Mouse (Mus musculus): ENCODE measurements around the gene Adora2a. TPM values are rescaled to one million over a fixed set of nuclear protein-coding genes. Genes with fewer than 3 reads are reported as not detected.
A peak's percentile ranks its signal among the peaks of the same experiment; 100 is the strongest.
"Not testable (repeated sequence)": the region's sequence is repeated elsewhere in the genome, so short reads cannot be mapped to it uniquely, and the experiment has no call there.

The Adora2a gene
- polyA plus RNA-seq, 1 experiment from 2014 or later, result 3.1 TPM

DNA sequence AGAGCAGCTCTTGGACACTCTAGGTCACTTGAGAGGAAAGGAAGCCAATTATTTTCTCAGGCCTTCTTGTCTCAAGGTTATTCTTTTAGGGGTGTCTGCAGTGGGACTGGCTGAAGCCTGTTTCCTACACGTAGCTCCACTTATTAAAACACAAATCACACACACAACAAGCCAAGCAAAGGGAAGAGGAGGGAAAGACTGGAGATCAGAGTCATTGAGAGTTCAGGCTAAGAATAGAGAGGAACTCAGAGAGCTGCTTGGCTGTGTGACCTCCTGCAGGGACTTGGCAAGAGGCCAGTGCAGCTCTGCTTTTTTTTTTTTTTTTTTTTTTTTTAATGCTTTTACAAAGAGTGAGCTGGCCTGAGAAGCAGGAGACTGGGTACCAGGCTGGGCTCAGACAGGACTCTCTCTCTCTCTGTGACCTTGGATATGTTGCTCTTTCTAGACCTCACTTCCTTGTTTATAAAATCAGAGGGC, 47.6 kb downstream of the Adora2a start:
- WGBS, result 5% methylated on average over 1 of the region's 1 CpGs
- peaks cover 15% of the 10 kb centered on the region for H3K4me1 ChIP-seq (replicated peaks)
- H3K9ac ChIP-seq, H3K4me3 ChIP-seq, H3K4me2 ChIP-seq, H3K36me3 ChIP-seq, H3K27me3 ChIP-seq, H3K9me3 ChIP-seq: not testable (repeated sequence)
- ATAC-seq (ENCODE audit: low FRiP score), result peak; percentile 82
- H3K27ac ChIP-seq, result peak overlapping the region; percentile 63; the same call in 1 of the 2 replicates

DNA sequence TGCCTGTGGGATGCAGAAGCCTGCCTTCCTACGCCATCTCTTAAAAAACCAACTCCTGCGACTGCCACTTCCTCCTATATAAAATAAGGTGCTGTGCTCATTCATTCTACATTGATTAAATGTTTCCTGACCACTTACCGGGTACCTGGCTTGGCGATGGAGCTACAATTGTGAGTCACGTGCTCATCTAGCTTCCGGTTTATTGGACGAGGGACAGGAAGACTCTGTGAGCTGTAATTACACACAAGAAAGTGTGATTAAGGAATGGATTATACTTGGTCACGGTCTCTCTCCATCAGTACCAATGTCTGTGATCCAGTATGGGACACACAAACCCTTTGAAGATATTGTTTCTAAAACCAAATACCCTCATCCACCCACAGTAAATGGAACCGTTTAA, 48.1 kb downstream of the Adora2a start:
- H3K9ac ChIP-seq, result no peak overlapping the region
- ATAC-seq (ENCODE audit: low FRiP score), result peak; percentile 15; the same call in 1 of the 2 replicates
- H3K9me3 ChIP-seq, result no peaks in the 10 kb centered on the region
- no peaks in the 10 kb centered on the region for H3K36me3 ChIP-seq
- peaks cover 15% of the 10 kb centered on the region for H3K4me1 ChIP-seq (replicated peaks)
- H3K4me3 ChIP-seq, result no peak overlapping the region
- no peaks in the 10 kb centered on the region for H3K27me3 ChIP-seq
- 78% methylated on average over 9 of the region's 9 CpGs for WGBS
- H3K27ac ChIP-seq, result peak overlapping the region; percentile 2; the same call in 1 of the 2 replicates
- H3K4me2 ChIP-seq, result no peak overlapping the region

DNA sequence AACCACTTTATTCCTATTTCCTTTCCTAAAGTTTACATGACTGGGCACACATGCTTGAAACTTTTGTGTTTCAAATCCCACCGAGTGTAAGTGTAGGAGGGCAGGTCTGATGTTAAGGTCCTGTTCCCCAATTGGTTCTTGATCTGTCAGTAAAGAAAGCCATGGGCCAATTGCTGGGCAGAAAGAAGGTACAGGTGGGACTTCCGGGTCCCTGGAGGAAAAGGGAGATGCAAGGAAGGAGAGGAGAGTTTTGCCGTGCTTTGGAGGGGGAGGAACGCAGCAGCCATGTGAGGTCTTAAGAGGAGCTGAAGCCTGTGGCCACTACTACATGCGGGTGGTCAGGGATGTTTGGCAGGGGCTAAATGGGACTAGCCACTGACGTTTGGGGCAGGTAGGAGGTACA, 48.6 kb downstream of the Adora2a start:
- Histone ChIP-seq H3K4me3 (no peak overlapping the region), H3K9ac (no peak overlapping the region), H3K27ac (no peak overlapping the region; the same call in 1 of the 2 replicates), H3K9me3 (no peaks in the 10 kb centered on the region), H3K27me3 (no peaks in the 10 kb centered on the region), H3K4me2 (peak overlapping the region; percentile 21; the same call in 1 of the 2 replicates), H3K4me1 (replicated peaks) (peaks cover 15% of the 10 kb centered on the region), H3K36me3 (no peaks in the 10 kb centered on the region)
- ATAC-seq (ENCODE audit: low FRiP score), result no peak
- WGBS, result 54% methylated on average over 6 of the region's 6 CpGs

DNA sequence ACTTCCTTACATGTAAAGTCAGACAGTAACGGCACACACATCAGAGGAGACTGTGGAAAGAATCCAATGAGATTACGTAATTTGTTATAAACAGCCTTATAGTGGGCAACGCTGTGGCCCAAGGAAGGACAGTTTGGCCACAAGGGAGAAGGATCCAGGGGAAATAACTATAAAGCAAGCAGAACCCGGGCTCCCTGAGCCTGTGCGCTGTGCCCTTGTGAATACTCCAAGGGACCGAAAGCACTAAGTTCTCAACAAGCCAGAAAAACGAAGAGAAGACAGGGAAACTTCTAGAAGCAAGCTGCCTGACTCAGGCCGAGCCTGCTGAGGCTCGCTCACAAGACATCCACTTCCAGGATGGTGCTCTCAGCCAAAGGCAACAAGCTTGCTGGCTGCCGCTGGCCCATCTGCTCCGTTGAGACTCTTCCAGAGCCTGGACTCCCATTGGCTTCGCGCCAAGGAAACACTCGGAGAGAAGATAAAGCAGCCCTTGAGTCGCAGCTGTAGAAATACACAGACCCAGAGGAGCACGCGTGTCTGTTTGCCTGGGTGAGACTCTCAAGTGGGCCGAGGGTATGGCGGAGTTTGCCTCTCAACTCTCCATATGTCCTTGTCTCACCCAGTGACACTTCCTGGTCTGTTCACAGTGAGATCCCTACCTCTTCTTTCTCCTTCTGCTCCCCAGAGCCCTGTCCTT, 57.1 kb downstream of the Adora2a start:
- H3K9ac ChIP-seq; H3K36me3 ChIP-seq; H3K27ac ChIP-seq; H3K9me3 ChIP-seq; H3K4me1 ChIP-seq (replicated peaks); H3K4me3 ChIP-seq; H3K27me3 ChIP-seq; H3K4me2 ChIP-seq; ATAC-seq (ENCODE audit: low FRiP score): not testable (repeated sequence)
- 79% methylated on average over 13 of the region's 19 CpGs for WGBS

DNA sequence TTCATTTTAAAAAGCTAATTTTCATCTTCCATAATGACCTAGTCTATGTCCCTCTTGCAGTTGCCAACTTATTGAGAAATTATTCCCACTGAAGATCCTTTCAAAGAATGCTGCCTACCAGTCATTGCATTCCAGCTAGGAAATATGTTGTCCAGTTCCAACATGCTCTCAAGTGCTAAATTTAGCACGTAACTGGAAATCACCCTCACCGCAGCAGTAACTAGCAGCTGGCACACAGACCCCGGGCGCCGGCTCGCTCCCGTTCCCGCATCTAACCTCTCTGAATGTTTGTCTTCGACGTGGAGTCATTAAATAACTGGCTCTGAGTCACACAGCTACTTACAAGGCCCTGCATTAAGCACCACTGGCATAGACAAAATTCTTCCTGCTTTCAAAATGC, 62.0 kb downstream of the Adora2a start:
- no peaks in the 10 kb centered on the region for H3K4me1 ChIP-seq (replicated peaks)
- no peak overlapping the region for H3K4me3 ChIP-seq
- no peaks in the 10 kb centered on the region for H3K27me3 ChIP-seq
- WGBS, result 88% methylated on average over 10 of the region's 10 CpGs
- no peak overlapping the region for H3K27ac ChIP-seq
- ATAC-seq (ENCODE audit: low FRiP score), result no peak
- no peak overlapping the region for H3K4me2 ChIP-seq
- no peaks in the 10 kb centered on the region for H3K36me3 ChIP-seq
- H3K9me3 ChIP-seq, result peaks cover under 1% of the 10 kb centered on the region; the same call in 1 of the 2 replicates
- no peak overlapping the region for H3K9ac ChIP-seq

Other genes starting within 250 kb of the Adora2a start
- gene Specc1l, start 104.8 kb upstream of the Adora2a start, polyA plus RNA-seq (2015; fragmentation: Nextera tagmentation; extraction: Ambion mirVana), result 33.9 and 34.6 TPM in 2 replicates
- gene Upb1, start 84.2 kb downstream of the Adora2a start, polyA plus RNA-seq (2015; fragmentation: Nextera tagmentation; extraction: Ambion mirVana), result 0.09 and 0.10 TPM in 2 replicates
- gene Snrpd3, start 200.7 kb downstream of the Adora2a start, polyA plus RNA-seq (2015; fragmentation: Nextera tagmentation; extraction: Ambion mirVana), result 148 and 153 TPM in 2 replicates
- 22.3 and 22.9 TPM in 2 replicates for gene Gucd1, start 201.1 kb downstream of the Adora2a start, polyA plus RNA-seq (2015; fragmentation: Nextera tagmentation; extraction: Ambion mirVana)
- 24.8 and 27.3 TPM in 2 replicates for gene Lrrc75b, start 243.5 kb downstream of the Adora2a start, polyA plus RNA-seq (2015; fragmentation: Nextera tagmentation; extraction: Ambion mirVana)
- 1.2 and 1.8 TPM in 2 replicates for gene Ggt1, start 244.7 kb downstream of the Adora2a start, polyA plus RNA-seq (2015; fragmentation: Nextera tagmentation; extraction: Ambion mirVana)